Mouse (Mus musculus) kidney, postnatal 0 days (tissue): ENCODE measurements around the gene Kdm5c. TPM values are rescaled to one million over a fixed set of nuclear protein-coding genes. Genes with fewer than 3 reads are reported as not detected.
"Not testable (repeated sequence)": the region's sequence is repeated elsewhere in the genome, so short reads cannot be mapped to it uniquely, and the experiment has no call there.

Source experiments
- ATAC-seq: fragments of 200-750 bp; cut with Nextera tagmentation; replicated peaks from 2 replicates; pipeline ENCODE4 v1.8.0; 2017; ENCODE audit warnings: low read depth, moderate number of reproducible peaks, moderate TSS enrichment, moderate library complexity; ENCODE audit not compliant: low FRiP score
- DNase-seq: peaks from one replicate; pipeline ENCODE4 v3.0.0-alpha.2; 2016; ENCODE audit warnings: low spot score
- H3K27ac ChIP-seq: fragments of 300-500 bp; sonication (generic); 2 replicates; pipeline ENCODE4 v1.5.1; 2014; ENCODE audit warnings: mild to moderate bottlenecking
- H3K27me3 ChIP-seq: fragments of 300-500 bp; sonication (generic); 2 replicates; pipeline ENCODE4 v1.6.1; 2014; ENCODE audit warnings: low read length, mixed read lengths; ENCODE audit not compliant: insufficient read depth
- H3K36me3 ChIP-seq: fragments of 300-500 bp; sonication (generic); 2 replicates; pipeline ENCODE4 v1.6.1; 2014; ENCODE audit warnings: low read length, mixed read lengths; ENCODE audit not compliant: insufficient read depth
- H3K4me1 ChIP-seq: fragments of 300-500 bp; sonication (generic); replicated peaks from 2 replicates; pipeline ENCODE4 v1.6.1; 2014; ENCODE audit warnings: antibody characterized with exemption, low read length, mixed read lengths; ENCODE audit not compliant: insufficient read depth
- H3K4me2 ChIP-seq: fragments of 300-500 bp; sonication (generic); 2 replicates; pipeline ENCODE4 v1.6.1; 2014; ENCODE audit warnings: mild to moderate bottlenecking, low read length, moderate library complexity, mixed read lengths
- H3K4me3 ChIP-seq: fragments of 300-500 bp; sonication (generic); replicated peaks from 2 replicates; pipeline ENCODE4 v1.5.1; 2014; ENCODE audit warnings: low read depth, low read length
- H3K9ac ChIP-seq: fragments of 300-500 bp; sonication (generic); 2 replicates; pipeline ENCODE4 v1.6.1; 2014; ENCODE audit warnings: low read depth, low read length
- H3K9me3 ChIP-seq: fragments of 300-500 bp; sonication (generic); replicated peaks from 2 replicates; pipeline ENCODE4 v1.6.1; 2016; ENCODE audit warnings: low read length, inconsistent platforms, mixed read lengths
- CTCF ChIP-seq: IDR thresholded peaks from 2 replicates; pipeline ENCODE4 v1.5.1; 2016; ENCODE audit warnings: antibody characterized with exemption, low read depth, mild to moderate bottlenecking, moderate library complexity
- WGBS: fragments of 180-500 bp; shearing (Covaris S2); extraction: QIAGEN DNeasy Blood & Tissue Kit; methylation state at CpG from one replicate; pipeline ENCODE4 v1.1.7; 2014; 5-methylcytosine and 5-hydroxymethylcytosine counted together
- polyA plus RNA-seq: library from polyadenylated mRNA; unstranded; fragments of >200 nt; fragmentation: Nextera tagmentation; extraction: Ambion mirVana; gene quantifications from 2 replicates; pipeline ENCODE4 v1.2.1, GENCODE M21; 2015

The Kdm5c gene
- polyA plus RNA-seq, 1 experiment from 2014 or later = 18.0 TPM

- no peak for ATAC-seq
- H3K36me3 ChIP-seq = 0 out of 2 replicates have a peak, but pooled peaks cover 6% of the 10 kb centered on the region
- no peak for DNase-seq
- no peaks in the 10 kb centered on the region for H3K9me3 ChIP-seq
- no peak overlapping the region for H3K4me3 ChIP-seq
- 86% methylated on average over 6 of the region's 6 CpGs for WGBS
- H3K27me3 ChIP-seq = no peaks in the 10 kb centered on the region
- no peak for TF ChIP-seq CTCF
- H3K4me1 ChIP-seq = no peaks in the 10 kb centered on the region
- no peak overlapping the region for H3K9ac ChIP-seq
- H3K4me2 ChIP-seq = no peak overlapping the region
- no peak overlapping the region for H3K27ac ChIP-seq
These were observed 9.5 kb upstream of the Kdm5c start for GRCm38 (mm10) chrX:152223313-152223712.

GRCm38 (mm10) chrX:152224280-152224679, 8.5 kb upstream of the Kdm5c start:
- no peaks in the 10 kb centered on the region for H3K27me3 ChIP-seq
- no peaks in the 10 kb centered on the region for H3K36me3 ChIP-seq
- no peak overlapping the region for H3K4me2 ChIP-seq
- TF ChIP-seq CTCF = no peak
- H3K4me1 ChIP-seq = no peaks in the 10 kb centered on the region
- DNase-seq (no peak), ATAC-seq (no peak)
- H3K27ac ChIP-seq = no peak overlapping the region
- H3K9ac ChIP-seq = no peak overlapping the region
- H3K9me3 ChIP-seq = no peaks in the 10 kb centered on the region
- WGBS = 65% methylated on average over 5 of the region's 5 CpGs
- no peak overlapping the region for H3K4me3 ChIP-seq

DNA sequence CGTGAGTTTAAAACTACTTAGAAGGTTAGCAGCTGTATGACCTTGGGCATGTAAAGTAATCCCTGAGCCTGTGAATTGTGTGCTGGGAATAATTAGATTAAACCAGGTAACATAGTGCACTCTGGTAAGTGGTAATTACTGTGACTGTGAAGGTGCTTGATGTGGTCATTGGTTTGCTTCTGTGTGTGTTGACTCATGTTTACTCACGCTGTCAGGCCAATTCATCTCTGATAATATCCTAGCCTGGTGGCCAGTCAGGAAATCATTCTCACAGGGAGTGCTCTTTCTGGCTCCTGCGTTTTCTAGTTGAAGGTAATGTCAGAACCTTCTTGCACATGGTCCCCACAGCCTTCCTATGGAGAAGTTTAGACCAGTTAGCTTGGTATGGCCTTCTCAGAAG, 1.3 kb downstream of the Kdm5c start:
- H3K9ac ChIP-seq = peak overlapping the region; percentile 98
- H3K36me3 ChIP-seq = 0 out of 2 replicates have a peak, but pooled peaks cover under 1% of the 10 kb centered on the region
- no peaks in the 10 kb centered on the region for H3K27me3 ChIP-seq
- peak overlapping the region; percentile 93 for H3K4me3 ChIP-seq
- WGBS = 17% methylated on average over 3 of the region's 3 CpGs
- H3K27ac ChIP-seq = no peak overlapping the region
- no peak for ATAC-seq
- H3K9me3 ChIP-seq = no peaks in the 10 kb centered on the region
- H3K4me2 ChIP-seq = peak overlapping the region; percentile 73
- no peak for TF ChIP-seq CTCF
- H3K4me1 ChIP-seq = peaks cover 10% of the 10 kb centered on the region
- DNase-seq = peak; percentile 3

DNA sequence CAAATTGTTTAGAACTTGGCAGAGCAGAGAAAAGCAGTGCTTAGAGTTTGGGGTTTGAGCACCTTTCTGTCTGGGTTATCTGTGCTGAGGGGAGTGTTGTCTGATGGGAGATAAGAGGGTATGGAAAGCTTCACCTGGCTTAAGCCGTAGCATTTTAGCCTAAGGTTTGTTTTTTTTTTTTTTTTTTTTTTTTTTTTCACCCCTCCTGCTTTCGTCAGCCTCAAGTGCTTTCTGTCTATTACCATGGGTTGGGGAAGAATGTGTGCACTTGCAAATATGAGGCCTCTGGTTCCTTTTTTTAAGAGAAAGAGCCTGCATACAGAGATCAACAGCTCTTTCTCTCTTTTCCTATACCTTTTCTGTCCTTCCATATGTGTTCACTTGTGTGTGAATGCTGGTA, 2.9 kb downstream of the Kdm5c start:
- H3K4me3 ChIP-seq = no peak overlapping the region
- DNase-seq (no peak), ATAC-seq (no peak)
- H3K9me3 ChIP-seq = no peaks in the 10 kb centered on the region
- no peak overlapping the region for H3K27ac ChIP-seq
- H3K27me3 ChIP-seq = no peaks in the 10 kb centered on the region
- no peak for TF ChIP-seq CTCF
- peak overlapping the region; percentile 73; the same call in 1 of the 2 replicates for H3K4me2 ChIP-seq
- WGBS = 68% methylated on average over 2 of the region's 2 CpGs
- H3K4me1 ChIP-seq = peaks cover 10% of the 10 kb centered on the region
- no peak overlapping the region for H3K9ac ChIP-seq
- peaks cover 12% of the 10 kb centered on the region; the same call in 1 of the 2 replicates for H3K36me3 ChIP-seq

DNA sequence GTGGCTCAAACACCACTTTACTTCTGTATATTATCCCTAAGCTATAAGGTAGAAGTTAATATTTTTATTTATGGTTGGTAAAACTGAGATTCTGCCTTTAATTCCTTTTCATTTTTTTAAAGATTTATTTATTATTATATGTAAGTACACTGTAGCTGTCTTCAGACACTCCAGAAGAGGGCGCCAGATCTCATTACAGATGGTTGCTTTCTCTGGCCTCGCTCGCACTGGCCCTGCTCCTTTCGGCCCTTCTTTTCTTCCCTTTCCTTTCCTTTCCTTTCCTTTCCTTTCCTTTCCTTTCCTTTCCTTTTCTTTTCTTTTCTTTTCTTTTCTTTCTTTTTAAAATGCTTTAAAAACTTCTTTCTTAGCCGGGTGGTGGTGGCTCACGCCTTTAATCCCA, 10.3 kb downstream of the Kdm5c start:
- not testable (repeated sequence) for DNase-seq, H3K27ac ChIP-seq, H3K9me3 ChIP-seq, H3K4me1 ChIP-seq, H3K27me3 ChIP-seq, H3K9ac ChIP-seq, H3K4me3 ChIP-seq, H3K4me2 ChIP-seq, ATAC-seq
- peak; percentile 43 for TF ChIP-seq CTCF
- H3K36me3 ChIP-seq = peaks cover 54% of the 10 kb centered on the region
- WGBS = 84% methylated on average over 6 of the region's 6 CpGs

DNA sequence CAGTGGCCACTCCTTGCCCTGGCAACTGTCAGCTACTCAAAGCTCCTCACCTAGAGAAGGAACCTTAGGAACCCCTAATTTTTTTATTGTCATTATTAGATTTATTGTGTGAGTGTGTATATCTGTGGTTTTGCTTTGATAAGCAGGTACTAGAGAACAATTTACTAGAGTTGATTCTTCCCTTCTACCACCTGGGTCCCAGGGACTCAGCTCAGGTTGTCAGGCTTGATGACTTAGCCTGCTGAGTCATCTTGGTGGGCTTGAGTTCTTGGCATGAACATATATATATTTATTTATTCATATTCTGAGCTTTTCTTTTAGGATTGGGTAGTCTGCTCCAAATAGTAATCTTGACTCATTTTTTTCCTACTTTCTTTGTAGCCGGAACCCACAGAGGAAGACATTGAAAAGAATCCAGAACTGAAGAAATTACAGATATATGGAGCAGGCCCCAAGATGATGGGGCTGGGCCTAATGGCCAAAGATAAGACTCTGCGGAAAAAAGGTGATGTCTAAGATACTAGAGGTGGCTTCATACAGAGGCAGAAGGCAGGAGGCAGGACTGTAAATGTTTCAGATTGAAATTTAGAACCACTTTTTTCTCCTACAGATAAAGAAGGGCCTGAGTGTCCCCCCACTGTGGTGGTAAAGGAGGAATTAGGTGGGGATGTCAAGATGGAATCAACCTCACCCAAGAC, 11.8 kb downstream of the Kdm5c start:
- Histone ChIP-seq H3K4me2 (no peak overlapping the region), H3K9me3 (no peaks in the 10 kb centered on the region), H3K9ac (no peak overlapping the region), H3K4me3 (no peak overlapping the region), H3K27me3 (no peaks in the 10 kb centered on the region), H3K4me1 (no peaks in the 10 kb centered on the region), H3K27ac (no peak overlapping the region), H3K36me3 (peaks cover 51% of the 10 kb centered on the region)
- WGBS = 97% methylated on average over 2 of the region's 2 CpGs
- DNase-seq = no peak
- no peak for ATAC-seq
- TF ChIP-seq CTCF = no peak
